Mouse (Mus musculus) limb, embryonic 14.5 days (tissue): Measurements from ENCODE around the gene Zbtb25. TPM values are rescaled to one million over a fixed set of nuclear protein-coding genes. Genes with fewer than 3 reads are reported as not detected.
A peak's percentile ranks its signal among the peaks of the same experiment; 100 is the strongest.

Experiments
- ATAC-seq: fragments of 200-750 bp; cut with Nextera tagmentation; 2 replicates; pipeline ENCODE4 v1.8.0; 2017; ENCODE audit warnings: low read depth, moderate number of reproducible peaks, moderate TSS enrichment; ENCODE audit not compliant: low FRiP score
- DNase-seq: peaks from one replicate; pipeline ENCODE4 v3.0.0-alpha.2; 2015; ENCODE audit warnings: low spot score
- H3K27ac ChIP-seq: fragments of 300-500 bp; sonication (generic); replicated peaks from 2 replicates; pipeline ENCODE4 v1.5.1; 2014; ENCODE audit warnings: low read depth, mild to moderate bottlenecking, low read length, moderate library complexity, mixed read lengths
- H3K27me3 ChIP-seq: fragments of 300-500 bp; sonication (generic); 2 replicates; pipeline ENCODE4 v1.6.1; 2014; ENCODE audit warnings: low read length, mixed read lengths; ENCODE audit not compliant: control insufficient read depth, insufficient read depth
- H3K36me3 ChIP-seq: fragments of 300-500 bp; sonication (generic); 2 replicates; pipeline ENCODE4 v1.6.1; 2014; ENCODE audit warnings: mild to moderate bottlenecking, low read length, moderate library complexity, mixed read lengths; ENCODE audit not compliant: control insufficient read depth, insufficient read depth
- H3K4me1 ChIP-seq: fragments of 300-500 bp; sonication (generic); 2 replicates; pipeline ENCODE4 v1.6.1; 2014; ENCODE audit warnings: antibody characterized with exemption, low read length, mixed read lengths; ENCODE audit not compliant: control insufficient read depth, insufficient read depth
- H3K4me2 ChIP-seq: fragments of 300-500 bp; sonication (generic); replicated peaks from 2 replicates; pipeline ENCODE4 v1.6.1; 2014; ENCODE audit warnings: low read depth, mild to moderate bottlenecking, low read length, moderate library complexity; ENCODE audit not compliant: severe bottlenecking
- H3K4me3 ChIP-seq: fragments of 300-500 bp; sonication (generic); replicated peaks from 2 replicates; pipeline ENCODE4 v1.5.1; 2014; ENCODE audit warnings: low read length
- H3K9ac ChIP-seq: fragments of 300-500 bp; sonication (generic); 2 replicates; pipeline ENCODE4 v1.6.1; 2014; ENCODE audit warnings: mild to moderate bottlenecking, low read depth, low read length, moderate library complexity; ENCODE audit not compliant: severe bottlenecking
- H3K9me3 ChIP-seq: fragments of 300-500 bp; sonication (generic); 2 replicates; pipeline ENCODE4 v1.6.1; 2016; ENCODE audit warnings: low read length; ENCODE audit not compliant: control insufficient read depth
- POLR2A ChIP-seq: fragments of 200-500 bp; IDR thresholded peaks from 2 replicates; pipeline ENCODE4 v1.8.0; 2012; ENCODE audit warnings: inconsistent platforms, mild to moderate bottlenecking, moderate library complexity, borderline replicate concordance; ENCODE audit not compliant: insufficient read depth, insufficient read length; ENCODE audit errors: extremely low read depth
- WGBS: fragments of 180-500 bp; shearing (Covaris S2); extraction: QIAGEN DNeasy Blood & Tissue Kit; methylation state at CpG from one replicate; pipeline ENCODE4 v1.1.7; 2014; 5-methylcytosine and 5-hydroxymethylcytosine counted together
- polyA plus RNA-seq, 2 experiments: library from polyadenylated mRNA; depleted of rRNA in 1 of 2; stranded (reverse) in 1 of 2; unstranded in 1 of 2; fragments of >200 nt; fragmentation: Nextera tagmentation in 1 of 2; extraction: Ambion mirVana in 1 of 2; gene quantifications; 2 replicates each; pipeline versions ENCODE4 v1.2.1 to v1.2.3; 2012 to 2014

The Zbtb25 gene
- polyA plus RNA-seq, 2 experiments: 21.4 to 24.1 TPM

GRCm38 (mm10) chr12:76402991-76403885 is 33.8 kb upstream of the Zbtb25 start:
- ATAC-seq: peak; percentile 90
- Histone ChIP-seq H3K27me3 (peaks cover 28% of the 10 kb centered on the region), H3K27ac (peak overlapping the region; percentile 82), H3K9ac (peak overlapping the region; percentile 62), H3K36me3 (no peaks in the 10 kb centered on the region), H3K9me3 (no peaks in the 10 kb centered on the region), H3K4me3 (peak overlapping the region; percentile 66), H3K4me2 (peak overlapping the region; percentile 90), H3K4me1 (peaks cover 18% of the 10 kb centered on the region; the same call in 1 of the 2 replicates)
- 2% methylated on average over 47 of the region's 54 CpGs for WGBS
- peak; percentile 82 for DNase-seq
- 0 out of 2 replicates have a peak, but pooled peaks have one; percentile 29 for TF ChIP-seq POLR2A

- Histone ChIP-seq H3K4me3 (no peak overlapping the region), H3K36me3 (no peaks in the 10 kb centered on the region), H3K9me3 (no peaks in the 10 kb centered on the region), H3K4me2 (no peak overlapping the region), H3K4me1 (peaks cover 18% of the 10 kb centered on the region; the same call in 1 of the 2 replicates), H3K27ac (no peak overlapping the region), H3K9ac (no peak overlapping the region), H3K27me3 (peaks cover 23% of the 10 kb centered on the region)
- WGBS: 60% methylated on average over 3 of the region's 3 CpGs
- no peak for ATAC-seq
- DNase-seq: no peak
- TF ChIP-seq POLR2A: no peak
Observed at GRCm38 (mm10) chr12:76401674-76402073, 32.3 kb upstream of the Zbtb25 start.

DNA sequence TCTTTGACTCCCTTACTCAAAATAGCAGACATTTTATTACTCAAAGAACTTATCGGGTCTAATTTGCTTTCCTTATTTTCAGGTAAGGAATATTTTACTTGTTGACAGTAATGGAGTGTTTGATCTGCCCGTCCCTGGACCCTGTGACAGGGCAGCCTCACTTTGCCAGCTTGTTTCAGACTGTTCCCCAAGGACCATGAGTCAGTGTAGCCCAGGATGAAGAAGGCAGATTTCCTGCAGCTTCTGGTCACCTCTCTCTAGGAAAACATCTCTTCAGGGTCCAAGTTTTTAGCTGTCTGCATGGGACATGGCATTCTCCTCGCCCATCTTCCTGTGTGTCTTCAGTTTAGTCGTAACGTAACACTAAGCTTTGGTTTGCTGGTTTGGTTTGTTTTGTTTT is 27.9 kb upstream of the Zbtb25 start:
- Histone ChIP-seq H3K4me3 (no peak overlapping the region), H3K27me3 (no peaks in the 10 kb centered on the region), H3K9ac (no peak overlapping the region), H3K9me3 (no peaks in the 10 kb centered on the region), H3K4me2 (no peak overlapping the region), H3K36me3 (0 out of 2 replicates have a peak, but pooled peaks cover 7% of the 10 kb centered on the region), H3K27ac (no peak overlapping the region), H3K4me1 (no peaks in the 10 kb centered on the region)
- WGBS: 76% methylated on average over 5 of the region's 5 CpGs
- no peak for ATAC-seq
- DNase-seq: no peak
- no peak for TF ChIP-seq POLR2A

GRCm38 (mm10) chr12:76392979-76393378 is 23.6 kb upstream of the Zbtb25 start:
- no peak overlapping the region for H3K9ac ChIP-seq
- no peak for ATAC-seq
- H3K4me1 ChIP-seq: no peaks in the 10 kb centered on the region
- peaks cover 19% of the 10 kb centered on the region for H3K36me3 ChIP-seq
- H3K4me2 ChIP-seq: no peak overlapping the region
- no peak overlapping the region for H3K27ac ChIP-seq
- no peak overlapping the region for H3K4me3 ChIP-seq
- no peak for TF ChIP-seq POLR2A
- no peak for DNase-seq
- H3K27me3 ChIP-seq: no peaks in the 10 kb centered on the region
- no peaks in the 10 kb centered on the region for H3K9me3 ChIP-seq
- WGBS: 84% methylated on average over 5 of the region's 5 CpGs

GRCm38 (mm10) chr12:76391595-76392271 is 22.3 kb upstream of the Zbtb25 start:
- no peak for ATAC-seq
- Histone ChIP-seq H3K36me3 (peaks cover 24% of the 10 kb centered on the region), H3K9ac (no peak overlapping the region), H3K4me1 (no peaks in the 10 kb centered on the region), H3K27ac (no peak overlapping the region), H3K4me3 (no peak overlapping the region), H3K4me2 (no peak overlapping the region), H3K27me3 (no peaks in the 10 kb centered on the region), H3K9me3 (no peaks in the 10 kb centered on the region)
- WGBS: 75% methylated on average over 3 of the region's 3 CpGs
- no peak for DNase-seq
- TF ChIP-seq POLR2A: no peak
